Mouse (Mus musculus) urinary bladder, postnatal 36 days (tissue): ENCODE data around the gene Tymp.

Source experiments
- DNase-seq, 2 experiments: peaks; one replicate each; pipeline ENCODE4 v3.0.0; 2022; ENCODE audit warnings: low spot score in 2 of 2, mixed read lengths in 1 of 2

Tymp gene

DNA sequence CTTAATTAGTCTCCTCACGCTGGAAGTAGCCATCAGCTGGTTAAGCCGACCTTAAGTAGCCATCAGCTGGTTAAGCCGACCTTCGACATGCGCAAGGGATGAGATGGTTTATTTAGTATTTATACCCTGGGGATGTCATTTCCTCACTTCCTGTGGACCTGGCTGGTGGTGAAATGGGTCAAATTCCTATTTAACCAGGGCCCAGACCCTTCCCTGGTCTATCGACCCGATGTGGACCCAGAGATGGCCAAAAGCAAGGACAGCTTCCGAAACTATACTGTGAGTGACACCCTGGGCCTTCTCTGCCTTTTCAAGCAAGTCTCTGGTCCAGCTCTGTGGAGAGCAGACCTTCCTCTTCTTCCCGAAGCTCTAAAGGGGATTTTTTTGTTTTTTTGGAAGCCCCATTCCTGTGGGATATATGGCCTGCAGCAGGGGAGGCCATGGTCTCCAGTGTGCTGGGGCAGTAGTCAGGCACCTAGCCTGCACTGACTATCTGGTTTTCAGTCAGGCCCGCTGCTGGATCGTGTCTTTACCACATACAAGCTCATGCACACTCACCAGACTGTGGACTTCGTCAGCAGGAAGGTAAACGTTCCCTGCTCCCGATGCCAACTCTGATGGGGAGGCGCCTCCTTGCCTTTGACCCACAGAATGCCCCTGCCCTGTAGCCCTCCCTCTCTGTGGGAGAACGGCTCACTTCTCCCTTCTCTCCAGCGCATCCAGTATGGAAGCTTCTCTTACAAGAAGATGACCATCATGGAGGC lies 41.9 kb downstream of the Tymp start:
- no peak for DNase-seq

DNA sequence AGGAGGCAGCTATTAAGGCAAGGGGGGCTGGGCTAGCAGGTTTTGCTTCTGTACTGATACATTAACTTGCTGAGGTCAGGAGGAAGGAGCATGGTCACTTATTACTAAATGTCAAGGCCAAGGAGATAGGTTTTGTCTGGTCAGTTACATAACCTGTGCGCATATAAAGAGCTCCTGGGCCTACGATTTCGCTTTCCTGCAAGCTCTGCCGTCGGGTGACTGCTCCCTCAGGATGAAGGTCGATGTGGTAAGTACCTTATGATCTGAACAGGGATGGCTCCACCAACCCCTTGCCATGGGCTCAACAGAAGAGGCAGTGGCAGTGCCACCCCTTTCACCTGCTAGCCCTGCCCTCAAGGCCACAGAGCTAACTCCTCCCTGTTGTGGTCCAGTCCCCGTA lies 42.6 kb downstream of the Tymp start, which contains the start of gene Miox:
Gene Miox (plus strand): TSS at position 128 of the 400 bp plus-strand sequence.
- no peak for DNase-seq

DNA sequence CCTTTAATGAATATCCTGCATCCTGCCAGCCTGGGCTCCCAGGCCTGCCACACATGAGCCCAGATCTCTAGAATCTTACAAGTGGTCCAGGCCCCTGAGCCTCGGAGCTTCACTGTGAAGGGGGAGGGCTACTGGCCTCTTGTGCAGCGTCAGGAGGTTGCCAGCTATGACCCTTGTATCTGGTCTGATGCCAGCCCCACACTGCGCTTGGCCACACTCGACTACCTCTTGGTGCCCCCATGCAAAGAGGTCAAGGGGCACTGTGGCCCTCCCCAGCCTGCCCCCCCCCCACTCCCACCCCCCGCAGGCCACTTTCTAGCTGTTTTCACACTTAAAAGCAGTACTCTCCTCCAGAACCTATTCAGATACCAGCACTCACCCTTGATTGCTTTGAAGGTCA lies 50.4 kb downstream of the Tymp start:
- DNase-seq: no peak

DNA sequence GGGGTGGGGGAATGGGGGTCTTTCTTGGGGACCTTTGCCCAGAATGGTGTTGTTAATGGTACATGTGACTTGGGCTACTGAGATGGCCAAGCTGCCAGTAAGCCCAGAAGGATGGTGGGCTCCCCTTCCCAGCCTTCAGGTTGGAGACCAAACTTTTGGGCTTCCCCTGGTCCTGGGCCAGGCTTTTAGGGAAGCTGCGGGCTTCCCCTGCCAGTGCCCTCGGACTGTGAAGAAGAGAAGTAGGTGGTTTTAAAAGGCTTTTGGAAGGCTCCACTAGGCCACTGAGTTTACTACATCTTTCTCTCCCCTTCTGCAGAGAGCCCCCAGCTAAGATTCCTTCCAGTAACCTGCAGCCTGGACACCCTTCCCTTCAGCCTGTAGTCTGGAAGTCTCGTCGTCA lies 53.2 kb downstream of the Tymp start:
- no peak for DNase-seq

DNA sequence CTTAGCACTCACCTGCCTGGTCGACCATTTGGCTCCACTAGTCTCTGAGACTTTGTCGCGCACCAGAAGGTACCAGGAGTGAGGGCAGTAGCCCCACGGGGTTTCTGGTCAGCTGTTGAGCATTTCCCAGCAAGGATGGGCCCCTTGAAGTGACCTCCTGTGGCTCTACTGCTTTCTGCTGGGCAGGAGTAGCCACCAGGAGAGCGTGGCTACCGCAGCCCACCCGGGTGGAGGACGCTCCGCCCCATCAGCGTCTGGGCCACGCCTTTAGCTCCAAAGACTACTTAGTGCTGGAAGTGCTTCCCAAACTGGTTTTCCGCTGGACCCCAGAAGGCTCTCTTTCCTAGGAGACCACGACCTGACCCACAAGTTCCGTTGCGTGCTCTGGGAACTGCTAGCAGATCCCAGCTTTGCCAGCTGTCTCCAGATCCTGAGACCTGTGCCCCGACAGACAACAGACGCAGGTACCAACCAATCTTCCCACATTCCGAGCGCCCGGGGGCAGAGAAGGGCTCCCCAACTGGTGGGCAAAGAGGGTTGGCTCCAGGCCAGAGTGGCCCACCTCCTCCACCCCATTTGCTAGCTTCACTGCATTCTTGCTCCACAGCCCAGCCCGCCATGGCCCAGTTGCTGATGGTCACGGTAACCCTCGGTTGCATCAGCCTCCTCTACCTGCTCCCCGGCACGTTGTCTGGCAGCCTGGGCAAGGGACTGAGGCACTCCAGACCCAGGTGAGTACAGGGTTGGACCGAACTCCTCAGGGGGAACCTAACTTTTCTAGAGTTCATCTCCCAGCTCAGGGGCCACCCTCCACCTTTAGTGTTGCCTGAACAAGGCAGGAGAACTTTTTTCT lies 53.9 kb downstream of the Tymp start, which contains the start of gene Adm2:
Gene Adm2 (plus strand): TSS at position 51 of the 853 bp plus-strand sequence.
- no peak for DNase-seq
